Mouse (Mus musculus) brain, embryonic 18.5 days (tissue): ENCODE data around the gene Mybbp1a.

Experiments used
- DNase-seq: peaks from one replicate; pipeline ENCODE4 v3.0.0-alpha.2; 2012; ENCODE audit warnings: low read depth, low spot score

The Mybbp1a gene

GRCm38 (mm10) chr11:72446311-72447105, 5.4 kb downstream of the Mybbp1a start:
- DNase-seq, result no peak

GRCm38 (mm10) chr11:72447475-72447874, 6.3 kb downstream of the Mybbp1a start:
- DNase-seq, result no peak

GRCm38 (mm10) chr11:72452140-72452665, 11.0 kb downstream of the Mybbp1a start:
- no peak for DNase-seq

- no peak for DNase-seq
Observed at GRCm38 (mm10) chr11:72453105-72453953, 12.2 kb downstream of the Mybbp1a start.

DNA sequence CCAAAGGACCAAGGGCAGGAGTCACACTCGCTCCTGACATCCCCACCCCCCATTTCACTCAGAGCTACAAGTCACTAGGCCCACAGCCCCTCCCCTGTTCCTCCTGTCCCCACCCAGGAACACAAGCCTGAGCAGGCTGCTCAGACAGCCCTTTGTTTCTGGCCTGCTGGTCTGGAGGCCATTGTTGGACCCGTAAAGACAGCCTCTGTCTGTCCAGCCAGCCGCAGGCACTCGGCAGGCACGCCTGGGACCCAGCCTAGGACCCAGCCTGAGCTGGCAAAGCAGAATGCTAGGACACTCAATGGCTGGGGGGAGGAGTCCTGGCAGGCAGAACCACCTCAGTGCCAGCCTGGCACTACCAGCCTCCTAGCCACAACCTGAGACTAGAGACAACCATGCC, 14.5 kb downstream of the Mybbp1a start:
- DNase-seq, result no peak

- no peak for DNase-seq
Observed at GRCm38 (mm10) chr11:72457995-72458496, 16.9 kb downstream of the Mybbp1a start.

DNA sequence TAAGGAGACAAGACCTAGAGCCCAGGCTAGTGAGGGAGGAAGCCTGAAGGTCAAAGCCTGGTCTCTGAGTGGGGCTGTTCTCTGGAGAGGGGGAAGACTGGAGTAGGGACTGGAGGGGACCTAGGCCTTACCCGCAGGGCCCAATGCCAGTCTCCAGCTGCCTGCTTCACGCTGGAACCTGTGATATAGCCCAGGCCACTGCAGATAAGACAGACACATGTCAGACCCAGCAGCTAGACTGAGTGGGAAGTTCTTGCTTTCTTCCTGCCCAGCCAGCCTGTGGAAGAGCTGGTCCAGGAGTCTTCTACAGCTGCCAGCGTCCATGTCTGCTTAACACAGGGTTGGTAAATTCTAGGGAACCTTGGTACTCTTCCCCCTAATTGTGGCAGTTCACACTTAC, 17.3 kb downstream of the Mybbp1a start:
- no peak for DNase-seq

DNA sequence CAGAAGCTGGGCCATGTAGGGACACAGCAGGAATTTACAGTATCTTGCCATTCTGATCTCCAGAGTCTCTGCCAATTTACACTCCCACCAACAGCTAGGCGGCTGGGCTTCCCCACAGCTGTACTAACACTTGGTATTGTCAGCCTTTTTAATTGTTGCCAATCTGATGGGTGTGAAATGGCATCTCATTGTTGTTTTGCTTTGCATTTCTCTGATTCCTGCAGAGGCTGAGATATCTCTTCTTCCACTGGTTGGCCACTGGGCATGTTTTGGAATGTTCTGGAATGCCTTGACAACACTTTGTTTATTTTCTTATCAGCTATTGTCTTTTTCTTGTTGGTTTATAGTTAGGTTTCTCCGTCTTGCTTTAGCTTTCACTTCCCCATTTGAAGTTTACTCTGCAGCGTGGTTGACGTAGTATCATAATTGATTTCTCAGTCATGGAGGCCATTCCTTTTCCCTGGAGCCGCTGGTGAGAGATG, 20.4 kb downstream of the Mybbp1a start:
- DNase-seq, result no peak

DNA sequence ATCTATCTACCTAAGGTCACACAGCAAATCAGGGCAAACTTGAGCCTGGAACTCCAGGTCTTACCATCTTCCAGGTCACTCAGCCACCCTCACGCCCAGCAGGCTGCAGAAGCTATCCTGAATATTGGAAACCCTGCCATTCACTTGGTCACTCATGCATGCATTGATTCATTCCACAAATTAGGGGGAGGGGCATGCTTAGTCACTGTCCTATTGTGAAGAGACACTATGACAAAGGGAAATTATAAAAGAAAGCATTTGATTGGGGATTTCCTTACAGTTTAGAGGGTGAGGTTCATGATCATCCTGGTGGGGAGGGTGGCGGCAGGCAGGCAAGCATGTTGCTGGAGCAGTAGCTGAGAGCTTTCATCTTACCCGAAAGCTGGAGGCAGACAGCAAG, 23.7 kb downstream of the Mybbp1a start:
- DNase-seq, result no peak

DNA sequence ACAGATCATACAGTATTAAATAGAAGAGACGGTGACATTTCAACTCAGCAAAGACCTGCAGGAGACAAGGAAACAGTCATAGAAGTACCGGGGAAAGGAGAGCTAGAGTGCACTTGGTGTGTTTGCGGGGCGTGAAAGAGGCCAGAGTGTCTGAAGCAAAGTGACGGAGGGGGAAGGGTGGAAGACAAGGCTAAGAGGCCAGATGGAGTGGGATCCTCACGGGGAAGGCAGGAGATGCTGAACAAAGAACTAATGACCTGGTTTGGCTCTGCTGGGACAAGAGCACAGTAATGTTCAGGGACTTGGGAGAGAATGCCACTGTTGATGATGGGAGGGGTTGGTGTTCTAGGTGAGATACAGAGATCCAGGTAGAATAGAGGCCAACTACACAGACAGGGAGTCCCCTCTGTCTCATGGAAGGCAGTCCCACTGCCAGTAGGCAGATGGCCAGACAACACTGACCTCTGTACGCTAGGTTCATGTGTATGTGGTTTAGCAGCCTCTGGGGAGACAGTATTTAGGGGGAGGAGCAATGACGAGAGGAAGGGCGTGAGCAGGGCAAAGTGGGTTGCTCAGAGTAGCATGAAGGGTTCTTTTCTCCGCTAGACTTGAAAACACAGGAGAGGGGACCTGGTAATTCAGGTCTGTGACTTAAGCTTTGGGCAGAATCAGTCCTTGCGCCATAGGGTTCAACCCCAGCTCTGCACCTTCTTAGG, 25.0 kb downstream of the Mybbp1a start:
- no peak for DNase-seq

DNA sequence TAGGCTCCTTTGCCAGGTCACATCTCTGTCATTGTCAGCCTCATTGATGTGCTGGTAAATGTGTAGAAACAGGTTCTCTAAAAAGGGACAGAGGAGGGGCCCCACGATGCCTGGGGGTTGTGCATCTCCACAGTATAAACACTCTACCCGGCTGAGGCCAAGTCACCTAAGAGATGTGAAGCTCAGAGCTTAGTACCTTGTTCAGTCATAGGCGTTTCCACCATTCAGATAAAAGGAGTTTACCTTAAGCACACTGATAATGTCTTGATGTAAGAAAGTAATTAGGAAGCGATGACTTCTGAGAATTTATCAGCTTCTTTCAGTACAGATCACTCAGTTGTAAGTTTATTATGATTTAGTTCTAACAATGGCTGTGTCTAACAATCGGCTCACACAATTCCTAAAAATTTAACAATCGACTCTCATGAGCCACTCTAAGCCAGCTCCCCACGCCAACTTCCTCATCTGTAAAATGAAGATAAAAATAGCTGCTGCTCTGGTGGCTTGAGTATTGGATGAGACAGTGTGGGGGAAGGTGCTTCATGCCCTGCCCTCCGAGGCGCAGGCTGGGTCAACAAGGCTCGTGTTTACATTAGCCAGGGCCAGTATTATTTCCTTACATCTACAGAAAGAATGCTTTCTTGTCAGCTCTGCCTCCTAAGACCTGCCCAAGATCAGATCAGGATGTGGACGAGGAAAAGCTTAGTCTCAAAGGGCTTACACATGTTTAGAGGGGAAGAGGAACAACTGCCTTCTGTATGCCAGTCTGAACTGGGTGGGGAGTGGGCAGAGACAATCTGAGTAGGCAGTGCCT, 25.7 kb downstream of the Mybbp1a start:
- no peak for DNase-seq

DNA sequence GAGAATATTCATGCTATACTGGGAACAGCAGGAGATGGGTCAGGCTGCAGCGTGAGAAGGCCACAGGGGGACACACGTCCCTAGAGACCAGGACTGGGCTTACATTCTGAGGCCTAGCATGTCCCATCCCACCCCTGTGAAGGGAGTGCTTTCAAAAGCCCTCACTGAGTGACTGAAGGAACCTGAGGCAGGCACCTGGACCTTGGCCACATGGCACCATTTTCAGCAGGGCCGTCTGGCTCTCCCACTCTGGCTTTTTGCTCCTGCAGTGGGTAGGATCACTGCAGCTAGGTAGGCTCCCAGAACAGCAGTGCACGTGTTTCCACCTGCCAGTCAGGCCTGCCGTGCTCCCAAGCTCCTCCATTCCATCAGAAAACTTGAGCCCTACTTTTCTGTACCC, 27.4 kb downstream of the Mybbp1a start:
- no peak for DNase-seq

- no peak for DNase-seq
Observed at GRCm38 (mm10) chr11:72469217-72469616, 28.1 kb downstream of the Mybbp1a start.

- no peak for DNase-seq
Observed at GRCm38 (mm10) chr11:72470004-72470403, 28.8 kb downstream of the Mybbp1a start.

DNA sequence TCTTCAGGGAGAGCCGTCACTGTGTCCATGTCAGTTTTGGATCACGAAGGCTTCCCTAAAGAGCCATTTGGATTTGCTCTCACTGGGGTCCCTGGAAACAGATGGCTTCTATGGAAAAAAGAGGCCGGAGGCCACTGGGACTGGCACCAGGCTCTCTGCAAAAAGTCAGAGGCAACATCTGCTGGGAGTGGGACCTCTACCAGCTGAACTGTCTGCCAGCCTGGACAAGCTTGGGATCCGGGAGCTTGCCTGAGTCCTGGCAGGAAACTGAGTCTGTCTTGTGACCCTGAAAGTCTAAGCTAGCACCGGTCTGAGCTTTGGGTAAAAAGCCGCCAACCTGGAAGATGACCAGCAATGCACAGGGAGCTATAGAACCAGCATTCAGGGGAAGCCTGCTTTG, 30.2 kb downstream of the Mybbp1a start:
- no peak for DNase-seq

- no peak for DNase-seq
Observed at GRCm38 (mm10) chr11:72473540-72473939, 32.4 kb downstream of the Mybbp1a start.

GRCm38 (mm10) chr11:72474926-72475325, 33.8 kb downstream of the Mybbp1a start:
- DNase-seq, result no peak

DNA sequence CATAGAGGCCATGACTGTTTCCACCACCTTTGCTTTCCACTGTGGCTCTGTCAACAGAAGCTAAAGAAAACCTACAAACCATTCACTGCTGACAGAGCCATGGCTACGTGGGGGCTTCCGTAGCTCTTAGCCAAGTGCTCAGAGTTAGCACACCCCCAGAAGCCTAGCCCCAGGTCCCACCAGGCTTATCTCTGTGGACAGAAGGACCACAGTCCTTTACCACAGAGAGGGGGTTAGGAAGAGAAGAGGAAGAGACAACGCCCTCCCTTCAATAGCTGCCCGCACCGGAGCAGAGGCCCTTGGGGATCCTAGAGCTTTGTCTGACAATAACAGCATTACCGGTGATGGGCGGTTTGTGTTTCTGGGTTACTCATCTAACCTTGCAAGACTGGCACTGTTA, 34.3 kb downstream of the Mybbp1a start:
- DNase-seq, result no peak

DNA sequence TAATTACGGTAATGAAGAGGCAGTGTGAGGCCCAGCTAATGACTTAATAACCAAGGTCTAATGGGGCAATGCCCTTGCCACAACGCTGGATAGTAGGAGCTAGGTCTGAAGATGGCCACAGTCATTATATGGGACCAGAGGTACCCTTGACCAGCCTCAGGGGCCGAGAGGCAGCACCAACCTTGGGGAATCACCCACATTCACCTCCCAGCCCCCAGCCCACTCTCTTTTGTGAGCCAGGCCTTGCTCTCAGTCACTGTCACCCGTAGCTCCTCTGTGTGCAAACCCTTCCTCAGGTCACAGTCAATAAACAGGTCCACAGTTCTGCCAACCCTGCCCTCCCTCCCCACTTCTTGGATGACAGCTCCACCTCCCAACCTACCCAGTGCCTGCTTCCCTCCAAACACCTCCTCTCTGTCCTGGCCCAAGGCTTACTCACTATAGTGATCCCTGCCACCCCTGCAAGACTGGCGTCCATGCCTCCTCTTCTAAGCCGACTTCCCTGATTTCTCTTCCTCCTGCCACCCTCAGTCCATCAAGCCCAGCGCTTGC, 35.0 kb downstream of the Mybbp1a start:
- no peak for DNase-seq

GRCm38 (mm10) chr11:72477182-72477581, 36.0 kb downstream of the Mybbp1a start:
- DNase-seq, result no peak
